Mouse (Mus musculus) yolk sac, embryonic 10.5 days (tissue): ENCODE results near the gene Dstyk.

Experiments used
- DNase-seq: peaks from one replicate; pipeline ENCODE4 v3.0.0-alpha.2; 2017; ENCODE audit warnings: low spot score

Gene Dstyk

GRCm38 (mm10) chr1:132512106-132512505 is 94.8 kb downstream of the Dstyk start:
- DNase-seq = no peak

GRCm38 (mm10) chr1:132515339-132515738 is 98.0 kb downstream of the Dstyk start:
- no peak for DNase-seq
